Mouse (Mus musculus): ENCODE measurements around the gene Usp43. TPM values are rescaled to one million over a fixed set of nuclear protein-coding genes. Genes with fewer than 3 reads are reported as not detected.

Usp43 gene
- polyA plus RNA-seq, 1 experiment from 2014 or later, result 3.3 TPM

DNA sequence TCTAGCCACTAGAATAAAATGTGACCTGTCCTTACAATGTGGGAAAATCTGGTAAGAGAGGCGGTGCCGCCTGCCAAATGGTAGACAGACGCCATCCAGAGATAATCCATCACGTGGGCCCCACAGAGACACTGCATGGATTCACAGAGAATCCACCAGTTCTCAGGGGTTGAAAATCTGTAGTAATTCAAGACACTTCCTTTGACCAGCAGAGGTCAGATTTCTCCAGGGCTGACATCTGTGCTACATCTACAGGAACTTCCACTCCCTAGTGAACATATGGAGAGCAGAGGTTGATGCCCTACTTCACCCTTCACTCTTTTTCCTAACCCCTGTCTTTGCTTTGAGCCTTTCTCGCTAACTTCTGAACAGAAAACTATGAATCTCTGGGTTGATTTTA, 56.9 kb downstream of the Usp43 start:
- H3K4me3 ChIP-seq (ENCODE audit: low read length), result no peak overlapping the region
- H3K27me3 ChIP-seq (ENCODE audit: control insufficient read depth, insufficient read depth, low read length), result no peaks in the 10 kb centered on the region
- H3K27ac ChIP-seq (ENCODE audit: low read depth, low read length), result no peak overlapping the region
- H3K9ac ChIP-seq (ENCODE audit: low read depth, low read length), result no peak overlapping the region
- H3K4me2 ChIP-seq (replicated peaks; ENCODE audit: low read depth, low read length), result no peak overlapping the region
- H3K36me3 ChIP-seq (ENCODE audit: control insufficient read depth, insufficient read depth, low read length), result no peaks in the 10 kb centered on the region
- peaks cover 7% of the 10 kb centered on the region; the same call in 1 of the 2 replicates for H3K4me1 ChIP-seq (ENCODE audit: control insufficient read depth, insufficient read depth, low read length)
- H3K9me3 ChIP-seq (ENCODE audit: control insufficient read depth, low read length), result no peaks in the 10 kb centered on the region
- ATAC-seq (ENCODE audit: low FRiP score, low TSS enrichment), result no peak
- 67% methylated on average over 5 of the region's 5 CpGs for WGBS

DNA sequence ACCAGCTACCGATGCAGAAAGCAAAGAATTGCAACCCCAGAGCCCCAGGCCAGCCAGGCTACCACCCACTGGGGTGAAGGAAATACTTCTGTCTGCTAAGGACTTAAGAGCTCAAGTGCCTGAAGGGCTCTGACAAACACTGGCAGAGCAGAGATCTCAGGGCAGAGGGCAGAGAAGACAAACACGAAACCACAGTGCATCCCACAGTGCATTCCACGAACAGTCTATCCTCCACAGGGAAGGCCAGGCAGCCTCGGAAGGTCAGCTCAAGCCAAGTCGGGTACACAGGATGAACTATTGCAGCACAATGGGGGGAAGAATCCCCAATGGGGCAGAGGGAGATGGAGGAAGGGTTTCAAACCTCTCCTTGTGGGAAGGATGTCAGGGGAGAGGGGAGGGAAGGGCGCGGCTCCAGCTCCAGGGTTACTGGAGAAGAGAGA, 60.5 kb downstream of the Usp43 start:
- Histone ChIP-seq H3K27me3 (ENCODE audit: control insufficient read depth, insufficient read depth, low read length) (no peaks in the 10 kb centered on the region), H3K4me2 (replicated peaks; ENCODE audit: low read depth, low read length) (no peak overlapping the region), H3K36me3 (ENCODE audit: control insufficient read depth, insufficient read depth, low read length) (no peaks in the 10 kb centered on the region), H3K27ac (ENCODE audit: low read depth, low read length) (0 out of 2 replicates have a peak overlapping the region, but pooled peaks have one; percentile 30), H3K9ac (ENCODE audit: low read depth, low read length) (0 out of 2 replicates have a peak overlapping the region, but pooled peaks have one; percentile 12), H3K4me3 (ENCODE audit: low read length) (no peak overlapping the region), H3K9me3 (ENCODE audit: control insufficient read depth, low read length) (no peaks in the 10 kb centered on the region), H3K4me1 (ENCODE audit: control insufficient read depth, insufficient read depth, low read length) (peaks cover 7% of the 10 kb centered on the region; the same call in 1 of the 2 replicates)
- 4% methylated on average over 7 of the region's 7 CpGs for WGBS
- ATAC-seq (ENCODE audit: low FRiP score, low TSS enrichment), result no peak

DNA sequence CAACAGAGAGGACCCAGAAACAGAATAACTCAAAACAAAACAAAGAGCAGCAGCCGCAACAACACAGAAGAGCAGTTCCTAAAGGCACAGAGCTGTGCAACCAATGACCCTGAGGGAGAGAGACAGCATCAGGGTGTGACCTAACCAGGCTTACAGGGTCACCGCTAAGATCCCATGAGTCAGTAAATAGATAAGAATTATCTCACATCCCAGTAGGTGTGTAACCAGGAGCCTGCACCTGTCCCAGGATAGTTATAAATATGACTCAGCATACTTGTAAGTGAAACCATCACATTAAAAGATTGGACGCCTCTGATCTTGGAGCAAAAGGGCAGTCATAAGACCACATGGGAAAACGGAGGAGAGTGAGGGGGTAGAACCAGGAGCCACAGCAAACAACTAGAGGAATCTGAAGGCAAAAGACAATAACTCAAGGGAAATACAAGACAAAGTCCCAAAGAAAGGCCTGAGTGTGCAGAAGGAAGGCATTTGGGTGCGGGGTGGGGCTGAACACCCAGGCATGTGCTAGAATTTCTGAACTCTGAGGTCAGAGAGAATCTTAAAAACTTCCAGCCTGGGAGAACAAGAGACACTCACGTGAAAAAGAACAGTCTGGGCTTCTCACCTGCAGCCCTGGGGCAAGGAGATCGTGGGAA, 61.1 kb downstream of the Usp43 start:
- Histone ChIP-seq H3K27ac (ENCODE audit: low read depth, low read length) (0 out of 2 replicates have a peak overlapping the region, but pooled peaks have one; percentile 30), H3K4me1 (ENCODE audit: control insufficient read depth, insufficient read depth, low read length) (peaks cover 7% of the 10 kb centered on the region; the same call in 1 of the 2 replicates), H3K9ac (ENCODE audit: low read depth, low read length) (0 out of 2 replicates have a peak overlapping the region, but pooled peaks have one; percentile 12), H3K4me3 (ENCODE audit: low read length) (no peak overlapping the region), H3K9me3 (ENCODE audit: control insufficient read depth, low read length) (no peaks in the 10 kb centered on the region), H3K27me3 (ENCODE audit: control insufficient read depth, insufficient read depth, low read length) (no peaks in the 10 kb centered on the region), H3K36me3 (ENCODE audit: control insufficient read depth, insufficient read depth, low read length) (no peaks in the 10 kb centered on the region), H3K4me2 (replicated peaks; ENCODE audit: low read depth, low read length) (no peak overlapping the region)
- no peak for ATAC-seq (ENCODE audit: low FRiP score, low TSS enrichment)
- 60% methylated on average over 7 of the region's 7 CpGs for WGBS

DNA sequence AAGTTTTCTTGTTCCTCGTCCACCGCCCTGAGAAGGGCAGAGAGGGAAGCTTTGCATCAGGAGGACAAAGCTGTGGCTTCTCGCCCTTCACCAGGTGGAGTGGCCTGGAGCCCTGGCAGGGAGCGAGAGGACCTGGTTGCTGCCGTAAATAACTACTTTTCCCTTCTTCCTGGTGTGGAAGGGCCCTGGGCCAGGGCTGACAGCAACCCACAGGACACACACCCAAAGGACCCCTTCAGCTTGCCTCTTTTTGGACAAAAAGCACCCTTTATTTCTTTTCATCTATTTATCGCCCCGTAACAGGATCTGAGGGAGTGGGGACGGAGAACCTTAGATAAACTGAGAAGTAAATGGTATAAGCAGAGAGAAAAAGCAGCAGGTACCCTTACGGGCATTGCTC, 63.4 kb downstream of the Usp43 start:
- no peak for ATAC-seq (ENCODE audit: low FRiP score, low TSS enrichment)
- Histone ChIP-seq H3K4me2 (replicated peaks; ENCODE audit: low read depth, low read length) (no peak overlapping the region), H3K4me1 (ENCODE audit: control insufficient read depth, insufficient read depth, low read length) (peaks cover 7% of the 10 kb centered on the region; the same call in 1 of the 2 replicates), H3K9ac (ENCODE audit: low read depth, low read length) (no peak overlapping the region), H3K36me3 (ENCODE audit: control insufficient read depth, insufficient read depth, low read length) (no peaks in the 10 kb centered on the region), H3K9me3 (ENCODE audit: control insufficient read depth, low read length) (no peaks in the 10 kb centered on the region), H3K4me3 (ENCODE audit: low read length) (no peak overlapping the region), H3K27ac (ENCODE audit: low read depth, low read length) (no peak overlapping the region), H3K27me3 (ENCODE audit: control insufficient read depth, insufficient read depth, low read length) (no peaks in the 10 kb centered on the region)
- WGBS, result 87% methylated on average over 9 of the region's 9 CpGs

DNA sequence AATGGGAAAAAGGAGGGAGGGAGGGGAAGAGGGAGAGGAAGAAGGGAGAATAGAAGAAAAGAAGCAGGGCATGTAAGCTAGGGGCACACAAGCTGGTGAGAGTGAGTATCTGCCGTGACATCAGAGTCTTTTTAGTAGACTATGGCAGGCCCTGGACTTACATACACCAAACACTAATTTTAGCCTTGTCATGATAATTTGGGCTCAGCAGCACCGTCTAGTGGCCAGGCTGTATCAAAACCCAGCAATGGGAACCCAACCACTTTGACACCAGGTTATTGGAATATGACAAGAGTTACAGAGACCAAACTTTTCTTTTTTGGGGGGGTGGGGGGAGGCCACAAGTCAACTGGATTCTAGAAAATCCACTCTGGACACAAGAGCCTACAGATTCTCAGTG, 66.9 kb downstream of the Usp43 start:
- Histone ChIP-seq H3K4me1 (ENCODE audit: control insufficient read depth, insufficient read depth, low read length) (no peaks in the 10 kb centered on the region), H3K27me3 (ENCODE audit: control insufficient read depth, insufficient read depth, low read length) (no peaks in the 10 kb centered on the region), H3K9ac (ENCODE audit: low read depth, low read length) (no peak overlapping the region), H3K4me3 (ENCODE audit: low read length) (no peak overlapping the region), H3K36me3 (ENCODE audit: control insufficient read depth, insufficient read depth, low read length) (no peaks in the 10 kb centered on the region), H3K27ac (ENCODE audit: low read depth, low read length) (no peak overlapping the region), H3K9me3 (ENCODE audit: control insufficient read depth, low read length) (no peaks in the 10 kb centered on the region), H3K4me2 (replicated peaks; ENCODE audit: low read depth, low read length) (no peak overlapping the region)
- 51% methylated on average over 2 of the region's 2 CpGs for WGBS
- ATAC-seq (ENCODE audit: low FRiP score, low TSS enrichment), result no peak

DNA sequence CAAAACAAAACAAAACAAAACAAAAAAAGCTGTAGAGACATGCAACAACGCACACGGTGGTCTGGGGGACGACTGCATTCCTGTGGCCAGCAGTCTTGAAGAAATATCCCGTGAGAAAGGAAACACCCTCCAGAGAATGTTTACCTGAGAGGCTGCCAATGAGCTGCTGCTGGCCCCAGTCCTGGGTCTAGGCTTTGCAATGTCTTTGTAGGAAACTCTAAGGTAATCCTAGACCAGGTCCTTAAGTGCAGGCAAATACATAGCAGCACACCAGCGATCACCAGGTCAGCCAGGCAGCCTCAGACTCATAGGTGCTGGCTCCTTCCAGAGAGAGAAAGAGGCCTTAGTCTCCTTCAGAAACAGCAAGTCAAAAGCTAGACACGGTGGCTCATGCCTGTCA, 68.0 kb downstream of the Usp43 start:
- WGBS, result 31% methylated on average over 6 of the region's 6 CpGs
- no peaks in the 10 kb centered on the region for H3K4me1 ChIP-seq (ENCODE audit: control insufficient read depth, insufficient read depth, low read length)
- no peaks in the 10 kb centered on the region for H3K36me3 ChIP-seq (ENCODE audit: control insufficient read depth, insufficient read depth, low read length)
- H3K9me3 ChIP-seq (ENCODE audit: control insufficient read depth, low read length), result no peaks in the 10 kb centered on the region
- H3K27me3 ChIP-seq (ENCODE audit: control insufficient read depth, insufficient read depth, low read length), result no peaks in the 10 kb centered on the region
- H3K4me3 ChIP-seq (ENCODE audit: low read length), result no peak overlapping the region
- H3K9ac ChIP-seq (ENCODE audit: low read depth, low read length), result no peak overlapping the region
- no peak overlapping the region for H3K4me2 ChIP-seq (replicated peaks; ENCODE audit: low read depth, low read length)
- no peak for ATAC-seq (ENCODE audit: low FRiP score, low TSS enrichment)
- no peak overlapping the region for H3K27ac ChIP-seq (ENCODE audit: low read depth, low read length)

DNA sequence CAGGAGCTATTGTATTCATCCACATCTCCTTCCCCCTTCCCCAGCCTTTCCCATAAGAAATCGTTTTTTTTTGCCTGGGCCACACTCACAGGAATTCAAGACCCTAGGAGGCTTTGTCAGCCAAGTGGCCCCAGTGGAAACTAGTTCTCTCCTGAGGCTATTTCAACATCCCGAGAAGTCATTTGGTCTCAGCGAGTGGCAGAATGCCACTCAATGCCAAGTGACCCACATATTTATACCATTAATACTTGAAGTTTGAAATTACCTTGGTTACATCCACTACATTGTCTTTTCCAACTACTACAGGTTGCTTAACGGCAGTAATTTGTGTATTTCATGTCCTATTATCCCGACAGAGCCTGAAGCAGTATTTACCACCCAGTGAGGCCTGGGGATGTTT, 70.2 kb downstream of the Usp43 start:
- Histone ChIP-seq H3K36me3 (ENCODE audit: control insufficient read depth, insufficient read depth, low read length) (no peaks in the 10 kb centered on the region), H3K4me1 (ENCODE audit: control insufficient read depth, insufficient read depth, low read length) (no peaks in the 10 kb centered on the region), H3K4me3 (ENCODE audit: low read length) (no peak overlapping the region), H3K27ac (ENCODE audit: low read depth, low read length) (no peak overlapping the region), H3K9ac (ENCODE audit: low read depth, low read length) (no peak overlapping the region), H3K9me3 (ENCODE audit: control insufficient read depth, low read length) (no peaks in the 10 kb centered on the region), H3K27me3 (ENCODE audit: control insufficient read depth, insufficient read depth, low read length) (no peaks in the 10 kb centered on the region), H3K4me2 (replicated peaks; ENCODE audit: low read depth, low read length) (no peak overlapping the region)
- no peak for ATAC-seq (ENCODE audit: low FRiP score, low TSS enrichment)
- 50% methylated on average over 5 of the region's 5 CpGs for WGBS

DNA sequence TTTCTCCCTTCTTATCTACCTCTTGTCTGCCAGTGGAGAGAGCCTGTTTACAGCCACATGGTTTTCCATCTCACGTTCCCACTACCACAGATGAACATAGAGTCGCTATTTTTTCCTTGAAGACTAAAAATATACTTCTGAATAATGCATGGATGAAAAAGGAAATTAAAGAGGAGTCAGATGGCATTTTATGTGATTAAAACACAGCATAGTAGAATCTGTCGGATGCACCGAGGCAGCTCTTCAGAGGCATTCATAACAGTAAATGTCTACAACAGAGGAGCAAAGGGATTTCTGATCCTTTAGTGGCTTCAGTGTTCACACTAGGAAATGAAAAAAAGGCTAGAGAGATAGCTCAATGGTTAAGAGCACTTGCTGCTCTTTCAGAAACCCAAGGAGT, 76.8 kb downstream of the Usp43 start:
- H3K4me3 ChIP-seq (ENCODE audit: low read length), result no peak overlapping the region
- H3K9ac ChIP-seq (ENCODE audit: low read depth, low read length), result no peak overlapping the region
- H3K36me3 ChIP-seq (ENCODE audit: control insufficient read depth, insufficient read depth, low read length), result no peaks in the 10 kb centered on the region
- no peaks in the 10 kb centered on the region for H3K4me1 ChIP-seq (ENCODE audit: control insufficient read depth, insufficient read depth, low read length)
- no peak overlapping the region for H3K27ac ChIP-seq (ENCODE audit: low read depth, low read length)
- WGBS, result 87% methylated on average over 4 of the region's 4 CpGs
- no peaks in the 10 kb centered on the region for H3K27me3 ChIP-seq (ENCODE audit: control insufficient read depth, insufficient read depth, low read length)
- H3K4me2 ChIP-seq (replicated peaks; ENCODE audit: low read depth, low read length), result no peak overlapping the region
- no peak for ATAC-seq (ENCODE audit: low FRiP score, low TSS enrichment)
- no peaks in the 10 kb centered on the region for H3K9me3 ChIP-seq (ENCODE audit: control insufficient read depth, low read length)

DNA sequence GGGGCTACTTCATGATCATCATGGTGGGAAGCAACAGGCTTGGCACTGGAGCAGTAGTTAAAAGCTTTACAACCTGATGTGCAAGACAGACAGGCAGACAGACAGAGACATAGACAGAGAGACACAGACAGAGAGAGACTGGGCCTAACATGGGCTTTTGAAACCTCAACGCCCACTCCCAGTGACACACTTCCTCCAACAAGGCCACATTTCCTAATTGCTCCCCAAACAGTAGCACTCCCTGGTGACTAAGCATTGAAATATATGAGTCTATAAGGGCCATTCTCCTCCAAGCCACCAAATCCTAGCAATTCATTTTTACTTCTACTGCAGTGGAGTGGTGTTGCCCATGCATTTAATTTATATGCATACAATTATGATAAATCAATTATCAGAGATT, 82.1 kb downstream of the Usp43 start:
- Histone ChIP-seq H3K4me2 (replicated peaks; ENCODE audit: low read depth, low read length) (no peak overlapping the region), H3K4me3 (ENCODE audit: low read length) (no peak overlapping the region), H3K27me3 (ENCODE audit: control insufficient read depth, insufficient read depth, low read length) (no peaks in the 10 kb centered on the region), H3K36me3 (ENCODE audit: control insufficient read depth, insufficient read depth, low read length) (no peaks in the 10 kb centered on the region), H3K4me1 (ENCODE audit: control insufficient read depth, insufficient read depth, low read length) (no peaks in the 10 kb centered on the region), H3K27ac (ENCODE audit: low read depth, low read length) (no peak overlapping the region), H3K9ac (ENCODE audit: low read depth, low read length) (no peak overlapping the region), H3K9me3 (ENCODE audit: control insufficient read depth, low read length) (no peaks in the 10 kb centered on the region)
- ATAC-seq (ENCODE audit: low FRiP score, low TSS enrichment), result no peak
- WGBS, result 77% methylated on average over 1 of the region's 1 CpGs
